Mouse (Mus musculus): ENCODE measurements around the gene Diras2.
"Not testable (repeated sequence)": the region's sequence is repeated elsewhere in the genome, so short reads cannot be mapped to it uniquely, and the experiment has no call there.

Gene Diras2

DNA sequence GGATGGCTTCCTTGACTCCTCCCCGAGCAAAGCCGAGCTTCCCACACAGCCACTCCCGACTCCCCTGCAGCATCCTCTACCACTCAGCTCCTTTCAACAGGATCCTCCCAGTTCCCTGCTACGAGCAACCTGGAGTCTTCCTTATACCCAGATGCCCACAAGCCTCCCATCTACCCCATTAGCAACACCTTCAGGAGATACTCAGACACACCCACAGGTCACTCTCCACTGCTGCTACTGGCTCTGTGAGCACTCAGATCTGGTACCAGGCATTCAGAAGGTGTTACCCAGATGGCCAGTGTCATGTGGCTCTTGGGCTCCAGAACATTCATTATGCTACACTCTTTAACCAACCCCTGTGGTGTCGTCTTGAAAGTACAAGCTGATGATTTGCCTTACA is 11.7 kb downstream of the Diras2 start:
- no peak for DNase-seq (ENCODE audit: low spot score in 2 of 2)

DNA sequence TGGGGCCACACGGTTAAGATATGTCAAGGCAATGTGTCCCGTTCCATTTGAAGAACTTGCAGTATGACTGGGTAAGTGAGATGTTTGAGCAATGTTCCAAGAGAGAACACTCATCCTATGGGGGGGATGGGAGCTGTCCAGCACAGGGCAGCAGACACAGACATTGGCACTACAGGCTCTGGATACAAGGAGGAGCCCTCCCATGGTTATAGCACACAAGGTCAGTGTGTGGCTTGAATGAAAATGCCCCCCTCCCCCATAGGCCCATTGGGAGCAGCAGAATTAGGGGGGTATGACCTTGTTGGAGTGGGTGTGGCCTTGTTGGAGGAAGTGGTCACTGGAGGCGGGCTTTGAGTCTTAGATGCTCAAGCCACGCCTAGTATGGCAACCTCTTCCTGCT is 12.7 kb downstream of the Diras2 start:
- no peak for DNase-seq (ENCODE audit: low spot score in 2 of 2)

DNA sequence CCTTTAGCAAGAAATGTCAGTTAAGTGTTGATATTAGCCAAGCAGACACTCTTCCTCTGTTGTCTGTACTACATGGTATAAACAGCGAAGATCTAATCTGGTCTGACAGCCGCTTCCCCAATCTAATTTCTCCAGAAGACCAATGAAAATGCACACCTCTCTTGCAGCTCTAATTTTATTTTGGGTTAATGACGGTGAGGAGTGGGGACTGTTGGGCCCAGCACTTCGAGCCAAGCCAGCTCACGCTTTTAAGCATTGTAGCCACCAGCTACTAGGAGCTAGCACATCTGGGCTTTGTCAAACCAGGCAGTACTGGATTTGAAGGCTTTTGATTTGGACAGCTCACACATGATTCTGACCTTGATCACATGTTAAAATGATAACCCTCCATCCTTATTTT is 14.1 kb downstream of the Diras2 start:
- DNase-seq (ENCODE audit: low spot score in 2 of 2): no peak

DNA sequence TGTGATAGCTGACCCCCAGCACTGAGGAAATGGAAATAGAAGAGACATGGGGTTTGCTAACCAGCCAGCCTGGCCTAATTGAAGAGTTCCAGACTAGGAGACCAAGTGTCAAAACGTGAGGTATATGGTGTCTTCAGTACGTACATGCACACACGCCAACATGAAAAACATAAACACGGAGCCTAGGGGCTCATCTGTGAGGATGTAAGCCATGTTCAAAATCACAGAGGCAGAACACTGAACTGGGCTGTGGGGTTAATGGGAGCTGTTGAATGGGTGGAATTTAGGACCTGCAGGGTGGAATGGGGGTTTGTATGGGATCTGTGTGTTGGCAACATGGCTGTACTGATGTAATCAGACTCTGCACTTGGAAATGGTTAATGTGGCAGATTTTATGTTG is 14.5 kb downstream of the Diras2 start:
- DNase-seq (ENCODE audit: low spot score in 2 of 2): no peak

DNA sequence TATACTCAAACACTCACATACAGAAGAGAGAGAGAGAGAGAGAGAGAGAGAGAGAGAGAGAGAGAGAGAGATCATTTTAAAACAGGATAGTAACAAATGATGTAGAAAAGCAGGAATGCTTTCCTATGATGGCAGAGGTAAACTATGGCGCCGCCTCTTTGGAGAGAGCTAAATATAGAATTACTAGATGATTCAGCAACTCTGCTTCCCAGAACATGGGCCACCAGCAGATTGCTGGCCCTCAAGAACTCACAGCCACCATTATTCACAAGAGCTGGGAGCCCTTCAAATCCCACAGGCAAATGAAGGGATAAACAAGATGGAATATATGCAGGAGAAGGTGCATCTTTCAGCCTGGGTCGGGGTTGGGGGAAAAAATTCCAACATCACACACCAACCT is 15.0 kb downstream of the Diras2 start:
- DNase-seq (ENCODE audit: low spot score in 2 of 2): no peak

DNA sequence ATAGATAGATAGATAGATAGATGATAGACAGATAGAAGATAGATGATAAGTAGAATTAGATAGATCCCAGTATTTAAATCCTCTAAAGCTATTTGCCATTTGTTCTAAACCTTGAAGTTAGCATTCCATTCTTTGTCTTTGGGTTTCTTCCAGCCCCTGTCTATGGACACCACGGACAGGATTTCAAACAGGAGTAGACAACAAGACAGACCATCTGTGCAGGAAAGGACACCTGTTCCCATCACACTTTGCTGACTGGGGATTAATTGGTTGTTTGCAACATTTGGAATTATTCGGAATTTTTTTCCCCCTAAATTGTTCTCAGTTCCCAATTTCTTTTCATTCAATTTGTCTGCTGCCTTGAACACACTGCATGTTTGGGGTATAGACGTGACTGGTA is 17.5 kb downstream of the Diras2 start:
- no peak for DNase-seq (ENCODE audit: low spot score in 2 of 2)

DNA sequence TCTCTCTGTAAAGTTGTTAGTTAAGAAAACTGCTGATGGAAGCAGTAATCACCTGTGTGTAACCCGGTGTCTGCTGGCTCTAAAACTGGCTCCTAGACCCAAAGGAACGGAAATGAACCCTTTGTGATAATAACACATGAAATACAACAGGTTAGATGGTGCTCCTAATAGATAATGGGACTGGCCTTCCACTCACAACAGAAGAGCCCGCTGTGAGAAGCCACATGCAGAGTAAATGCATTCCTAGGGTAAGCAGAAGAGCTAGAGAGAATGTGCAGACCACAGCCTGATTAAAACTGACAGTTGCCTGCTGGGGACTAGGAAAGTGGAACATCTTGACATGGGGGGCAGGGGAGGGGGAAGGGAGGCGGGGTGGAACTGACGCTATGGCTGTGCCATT is 18.7 kb downstream of the Diras2 start:
- DNase-seq (ENCODE audit: low spot score in 2 of 2): no peak

DNA sequence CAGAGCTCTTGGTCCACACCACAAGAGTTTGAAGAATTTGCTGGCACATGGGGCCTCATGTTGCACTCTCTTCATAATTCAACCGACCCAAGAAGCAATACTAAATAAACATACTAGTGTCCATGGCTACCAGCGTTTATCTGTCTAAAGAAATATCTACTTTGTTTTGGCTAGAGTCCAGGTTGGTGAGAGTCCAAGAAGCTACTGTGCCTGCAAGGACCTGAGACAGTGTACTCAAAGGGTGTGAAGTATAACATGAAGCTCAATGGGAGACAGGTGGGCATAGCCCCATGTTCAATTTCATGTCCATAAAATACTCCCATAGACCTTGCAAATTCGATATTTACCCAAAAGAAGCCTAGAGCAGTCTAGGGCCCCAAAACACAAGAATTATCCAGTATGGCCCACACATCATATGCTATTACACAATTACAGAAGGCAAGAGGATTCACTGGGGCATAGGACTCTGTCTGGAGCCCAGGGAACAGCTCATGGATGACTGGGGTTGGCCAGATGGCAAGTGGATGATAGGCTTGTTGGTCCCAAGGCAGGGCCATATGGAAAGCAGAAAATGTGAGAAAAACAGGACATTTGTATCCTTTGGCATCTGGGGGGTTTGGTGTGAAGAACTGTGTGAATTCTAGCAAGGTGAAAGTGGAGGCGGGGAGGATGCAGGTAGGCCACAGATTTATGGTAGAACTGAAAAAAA is 20.8 kb downstream of the Diras2 start:
- no peak for DNase-seq (ENCODE audit: low spot score in 2 of 2)

DNA sequence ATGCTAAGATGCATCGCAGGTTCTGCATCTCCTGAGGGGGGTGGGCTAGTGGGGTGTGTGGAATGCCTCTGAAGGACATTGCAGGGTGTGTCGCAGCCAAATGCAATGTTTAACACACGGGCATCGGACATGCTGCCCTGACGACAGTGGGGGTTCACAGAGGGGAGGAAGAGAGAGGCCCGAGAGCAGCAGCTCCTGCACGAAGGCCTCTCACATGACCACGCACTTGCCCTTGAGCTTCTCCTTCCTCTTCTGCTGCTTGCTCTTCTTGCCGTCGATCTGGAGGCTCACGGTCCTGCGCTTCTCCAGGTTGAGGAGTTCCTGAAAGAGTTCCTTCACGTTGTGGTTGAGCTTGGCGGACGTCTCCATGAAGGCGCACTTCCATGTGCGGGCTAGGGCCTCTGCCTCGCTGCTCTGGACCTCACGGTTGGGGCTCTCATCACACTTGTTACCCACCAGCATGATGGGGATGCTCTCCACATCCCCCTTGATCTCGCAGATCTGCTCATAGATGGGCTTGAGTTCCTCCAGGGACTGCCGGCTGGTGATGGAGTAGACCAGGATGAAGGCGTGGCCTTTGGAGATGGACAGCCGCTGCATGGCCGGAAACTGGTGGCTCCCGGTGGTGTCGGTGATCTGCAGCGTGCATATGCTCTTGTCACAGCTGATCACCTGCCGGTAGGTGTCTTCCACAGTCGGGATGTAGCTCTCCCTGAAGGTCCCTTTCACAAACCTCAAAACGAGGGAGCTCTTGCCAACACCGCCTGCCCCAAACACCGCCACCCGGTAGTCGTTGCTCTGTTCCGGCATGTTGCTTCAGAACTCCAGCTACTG is 23.4 kb downstream of the Diras2 start:
- DNase-seq (ENCODE audit: low spot score in 2 of 2): no peak

DNA sequence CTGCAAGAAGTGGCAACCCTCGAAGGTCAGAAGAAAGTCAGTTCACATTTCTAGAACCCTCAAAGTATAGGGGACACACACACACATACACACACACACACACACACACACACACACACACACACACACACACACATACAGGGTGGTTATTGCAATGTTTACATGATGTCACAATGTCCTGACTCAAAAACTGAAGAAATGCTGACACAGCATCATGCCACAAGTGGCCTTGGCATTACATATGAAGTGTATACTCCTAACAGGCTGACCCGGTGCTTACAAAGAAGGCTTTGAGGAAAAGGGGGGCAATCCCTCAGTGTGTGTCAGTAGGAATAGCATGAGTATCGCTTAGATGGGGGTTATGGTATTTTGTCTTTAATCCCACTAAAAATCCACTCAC is 24.3 kb downstream of the Diras2 start:
- DNase-seq (ENCODE audit: low spot score in 2 of 2): not testable (repeated sequence)

DNA sequence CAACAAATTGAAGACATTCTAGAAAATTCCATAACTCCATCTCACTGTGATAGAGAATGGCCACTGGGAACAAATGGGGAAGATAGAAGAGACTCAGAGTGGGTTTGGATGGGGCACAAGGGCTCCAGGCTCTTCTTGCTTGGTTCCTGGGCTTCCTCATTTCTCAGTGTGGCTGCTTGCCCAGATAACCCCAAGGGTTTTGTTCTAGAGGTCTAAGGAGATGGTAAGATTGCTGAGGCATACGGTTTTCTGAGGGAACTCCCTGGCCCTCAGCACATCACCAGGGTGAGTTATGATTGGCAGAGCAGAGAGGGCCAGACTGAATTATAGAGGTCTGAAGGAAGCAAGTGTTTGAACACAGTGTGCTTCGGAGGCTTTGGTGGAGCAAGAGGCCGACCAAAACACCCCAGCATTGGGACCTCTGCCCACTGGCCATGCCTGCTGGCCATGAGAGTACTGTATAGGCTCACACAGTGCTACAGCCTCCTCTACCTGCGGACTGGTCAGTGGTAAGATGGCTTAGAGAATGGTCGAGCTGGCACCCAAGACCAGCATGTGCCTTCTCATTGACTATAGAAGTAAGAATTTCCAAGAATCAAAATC is 25.3 kb downstream of the Diras2 start:
- peak in 1 of 2 experiments; percentile 5 for DNase-seq (ENCODE audit: low spot score in 2 of 2)

DNA sequence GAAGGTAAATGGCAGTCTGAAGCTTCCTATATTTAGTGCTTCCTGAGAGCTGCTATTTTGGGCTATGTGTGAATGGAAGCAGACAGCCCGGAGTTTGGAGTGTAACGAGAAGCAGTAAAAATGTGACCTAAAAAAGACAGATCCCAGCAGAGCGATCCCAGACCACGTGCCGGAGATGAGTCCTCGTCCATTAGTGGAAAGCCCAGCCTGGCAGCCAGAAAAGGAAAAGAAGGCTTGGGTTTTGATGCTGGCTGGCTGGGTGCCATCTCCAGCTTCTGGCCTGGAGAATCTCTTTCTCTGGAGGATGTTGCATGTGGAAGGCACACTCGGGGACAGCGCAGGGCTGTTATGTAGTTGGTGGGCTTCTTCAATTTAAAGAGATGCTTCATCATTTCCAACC is 29.4 kb downstream of the Diras2 start:
- peak in 1 of 2 experiments; percentile 15 for DNase-seq (ENCODE audit: low spot score in 2 of 2)

DNA sequence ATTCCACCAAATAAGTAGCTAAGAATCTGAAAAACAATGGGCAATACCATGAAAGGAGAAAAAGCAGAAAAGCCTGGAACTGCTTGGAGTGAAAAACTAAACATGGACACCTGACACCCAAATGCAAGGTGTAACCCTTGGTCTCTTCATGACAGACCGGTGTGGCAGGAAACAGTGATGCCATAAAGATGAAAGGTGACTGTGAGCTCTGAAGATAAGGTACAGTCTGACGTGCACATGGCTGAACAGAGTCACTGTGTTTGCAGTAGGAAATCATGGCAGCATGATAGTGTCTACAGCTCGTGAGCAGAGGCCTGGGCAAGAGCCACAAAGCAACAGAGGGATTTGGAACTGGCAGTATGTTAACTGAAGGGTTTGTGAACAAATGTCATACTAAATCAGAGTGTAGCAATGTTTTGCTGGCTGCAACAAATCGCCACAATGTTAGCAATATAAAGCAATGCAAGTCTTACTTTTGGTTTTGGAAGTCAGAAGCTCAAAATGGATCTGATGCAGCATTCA is 34.0 kb downstream of the Diras2 start:
- no peak for DNase-seq (ENCODE audit: low spot score in 2 of 2)

DNA sequence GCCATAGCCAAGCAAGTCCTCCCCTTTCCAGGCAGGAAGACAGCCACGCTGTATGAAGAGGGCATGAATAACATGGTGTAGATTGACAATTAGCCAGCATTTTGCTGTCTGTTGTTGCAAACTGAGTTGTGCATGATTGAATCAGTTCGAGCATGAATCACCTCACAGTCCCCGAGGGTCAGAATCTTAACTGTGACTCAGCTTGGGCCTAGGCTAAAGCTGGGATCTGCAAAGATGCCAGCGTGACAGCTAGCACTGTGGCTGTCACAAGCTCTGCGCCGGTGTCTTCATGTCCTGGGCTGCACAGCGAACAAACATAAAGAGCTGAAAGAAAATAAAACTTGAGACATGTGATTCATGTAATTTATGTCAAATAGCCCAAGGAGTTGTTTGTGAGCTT is 42.3 kb downstream of the Diras2 start:
- no peak for DNase-seq (ENCODE audit: low spot score in 2 of 2)

DNA sequence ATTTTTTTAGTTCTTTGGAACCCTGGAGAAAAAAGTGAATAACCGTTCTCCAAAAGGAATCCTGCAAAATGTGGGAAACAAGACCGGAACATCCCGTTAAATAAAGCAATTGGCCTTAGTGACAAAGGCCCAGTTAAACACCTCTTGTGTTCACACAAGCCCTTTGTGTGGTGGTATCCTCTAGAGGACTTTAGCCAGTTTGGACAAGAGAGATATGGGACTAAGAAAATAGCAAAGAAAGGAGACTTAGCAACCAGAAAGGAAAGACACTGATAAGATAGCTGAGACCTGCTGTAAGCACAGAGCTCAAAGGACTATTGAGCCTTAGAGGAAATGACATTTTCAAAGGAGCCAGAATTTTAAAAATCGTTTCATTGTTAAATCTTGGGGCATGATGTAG is 47.0 kb downstream of the Diras2 start:
- DNase-seq (ENCODE audit: low spot score in 2 of 2): no peak

DNA sequence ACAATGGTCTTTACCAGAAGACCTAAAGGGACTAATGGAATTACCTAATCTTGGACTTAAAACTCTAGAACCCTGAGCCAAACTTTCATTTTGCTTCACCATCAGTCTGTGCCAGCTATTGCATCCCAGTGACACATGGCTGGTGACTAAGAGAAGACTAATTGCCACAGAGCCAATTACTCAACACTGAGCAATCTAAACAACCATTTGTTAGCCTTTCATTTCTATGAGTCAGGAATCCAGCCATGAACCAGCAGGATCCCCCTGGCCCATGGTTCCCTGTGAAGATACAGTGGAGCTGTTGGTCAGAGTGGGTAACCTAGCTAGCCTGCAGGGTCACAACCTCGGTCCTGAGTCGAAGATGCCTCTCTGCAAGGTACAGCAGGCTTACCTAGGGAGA is 49.3 kb downstream of the Diras2 start:
- no peak for DNase-seq (ENCODE audit: low spot score in 2 of 2)

DNA sequence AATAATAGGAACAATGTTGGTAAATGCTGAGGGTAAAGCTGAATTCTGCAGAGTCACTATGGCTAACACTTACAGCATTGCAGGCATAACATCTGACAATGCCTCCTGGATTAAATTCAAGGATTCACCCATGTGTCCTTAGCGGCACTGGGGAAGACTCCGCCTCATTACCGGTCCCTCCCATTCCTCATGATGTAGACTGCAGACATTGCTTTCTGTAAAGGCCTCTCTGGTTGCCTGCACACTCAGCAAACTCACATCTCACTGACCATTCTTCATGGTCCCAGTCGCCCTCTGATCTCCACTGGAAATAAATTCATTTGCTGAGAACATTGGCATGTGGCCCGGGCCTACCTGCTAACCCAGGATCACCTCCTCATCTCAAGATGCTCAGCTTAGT is 51.9 kb downstream of the Diras2 start:
- DNase-seq (ENCODE audit: low spot score in 2 of 2): no peak

DNA sequence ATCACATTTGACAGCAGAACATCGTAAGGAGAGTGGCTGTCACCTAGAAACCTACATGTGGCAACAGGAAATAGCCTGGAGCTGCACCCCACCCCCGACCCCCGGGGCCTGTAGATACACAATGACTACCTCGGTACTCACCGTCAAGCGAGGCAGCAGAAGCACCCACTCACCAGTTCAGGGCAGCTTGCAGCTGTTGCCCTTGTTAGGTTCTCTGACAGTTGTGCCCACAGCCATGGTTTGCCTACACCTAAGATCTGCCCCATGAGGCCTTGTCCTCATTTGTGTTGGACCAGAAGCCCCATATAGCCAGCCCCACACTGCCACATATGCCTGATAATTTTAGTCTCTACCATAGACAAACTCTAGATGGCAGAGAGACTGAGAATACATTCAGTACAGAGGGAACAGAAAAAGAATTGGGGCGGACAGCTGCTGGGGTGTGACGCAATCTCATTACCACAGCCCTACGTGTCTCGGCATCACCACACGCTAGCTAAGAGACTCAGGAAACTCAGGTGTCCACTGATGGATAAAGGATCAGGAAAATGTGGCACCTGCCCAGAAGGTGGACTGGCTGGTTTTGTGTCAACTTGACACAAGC is 54.0 kb downstream of the Diras2 start:
- no peak for DNase-seq (ENCODE audit: low spot score in 2 of 2)

DNA sequence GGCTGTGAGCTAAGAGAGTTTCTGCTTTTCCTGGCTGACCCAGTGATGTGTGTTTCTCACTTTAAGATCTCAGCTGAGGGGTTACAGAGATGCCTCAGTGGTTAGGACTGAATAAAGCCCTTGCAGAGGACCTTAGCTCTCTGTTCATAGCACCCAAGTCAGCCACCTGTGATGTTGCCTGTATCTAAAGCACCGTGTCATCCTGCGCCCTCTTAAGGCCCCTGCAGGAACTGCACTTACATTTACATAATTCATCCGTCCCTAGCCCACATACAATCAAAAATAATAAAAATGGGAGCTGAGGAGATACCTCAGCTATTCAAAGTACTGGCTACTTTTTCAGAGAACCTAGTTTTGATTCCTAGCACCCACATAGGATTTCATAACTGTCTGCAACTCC is 54.9 kb downstream of the Diras2 start:
- DNase-seq (ENCODE audit: low spot score in 2 of 2): no peak

DNA sequence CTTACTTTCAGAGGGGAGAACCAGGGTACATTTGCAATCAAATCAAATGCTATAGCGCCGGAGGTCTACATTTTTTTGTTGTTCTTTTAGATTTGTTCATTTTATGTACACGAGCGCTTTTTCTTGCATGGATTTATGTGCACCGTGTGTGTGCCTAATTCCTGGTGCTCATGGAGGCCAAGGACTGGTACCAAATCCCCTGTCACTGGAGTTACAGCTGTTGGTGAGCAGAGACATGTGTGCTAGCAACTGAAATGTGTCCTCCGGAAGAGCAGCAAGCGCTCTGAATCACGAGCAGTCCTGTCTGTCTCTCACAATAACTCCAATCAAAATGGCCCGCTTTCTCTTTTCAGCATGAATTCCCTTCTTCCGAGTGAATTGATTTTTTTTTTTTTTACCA is 55.8 kb downstream of the Diras2 start:
- DNase-seq (ENCODE audit: low spot score in 2 of 2): no peak

DNA sequence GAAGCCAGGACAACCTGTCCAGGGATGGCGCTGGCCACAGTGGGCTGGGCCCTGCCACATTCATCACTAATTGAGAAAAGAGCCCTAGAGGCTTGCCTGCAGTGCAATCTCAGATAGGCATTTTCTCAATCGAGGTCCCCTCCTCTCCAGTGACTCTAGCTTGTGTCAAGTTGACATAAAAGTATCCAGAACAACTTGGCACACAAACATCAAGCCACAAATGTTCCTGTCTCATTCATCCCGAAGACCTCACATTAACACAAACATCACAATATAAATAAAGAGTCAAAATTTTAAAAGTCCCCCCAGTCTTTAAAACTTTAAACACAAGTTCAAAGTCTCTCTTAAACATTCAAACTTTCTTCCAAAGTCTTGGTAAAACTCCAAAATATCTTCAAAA is 56.3 kb downstream of the Diras2 start:
- DNase-seq (ENCODE audit: low spot score in 2 of 2): no peak
